Mouse (Mus musculus) frontal cortex, postnatal 36 days (tissue): ENCODE measurements around the gene Tada2a.

Experiments
- DNase-seq, 2 experiments: peaks; one replicate each; pipeline ENCODE4 v3.0.0; 2022; ENCODE audit warnings: low spot score in 2 of 2

The Tada2a gene

DNA sequence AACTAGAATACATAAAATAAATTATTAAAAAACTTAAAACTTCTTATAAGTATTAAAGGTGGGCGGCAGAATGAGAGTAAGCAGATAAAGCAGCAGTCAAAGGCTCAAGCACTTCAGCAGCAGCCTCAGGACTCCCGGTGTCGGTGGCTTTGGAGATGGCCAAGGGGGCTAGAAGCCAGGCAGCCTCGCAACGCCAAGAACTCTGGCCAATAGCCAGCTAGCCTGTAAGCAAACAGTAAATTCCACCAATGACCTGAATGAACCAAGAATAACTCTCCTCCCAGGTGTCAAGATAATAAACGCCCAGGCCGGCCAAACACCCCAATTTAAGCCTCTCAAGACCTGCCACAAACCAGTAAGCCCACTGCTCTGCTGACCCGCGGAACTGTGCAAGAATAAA lies 13.8 kb downstream of the Tada2a start:
- DNase-seq: no peak

DNA sequence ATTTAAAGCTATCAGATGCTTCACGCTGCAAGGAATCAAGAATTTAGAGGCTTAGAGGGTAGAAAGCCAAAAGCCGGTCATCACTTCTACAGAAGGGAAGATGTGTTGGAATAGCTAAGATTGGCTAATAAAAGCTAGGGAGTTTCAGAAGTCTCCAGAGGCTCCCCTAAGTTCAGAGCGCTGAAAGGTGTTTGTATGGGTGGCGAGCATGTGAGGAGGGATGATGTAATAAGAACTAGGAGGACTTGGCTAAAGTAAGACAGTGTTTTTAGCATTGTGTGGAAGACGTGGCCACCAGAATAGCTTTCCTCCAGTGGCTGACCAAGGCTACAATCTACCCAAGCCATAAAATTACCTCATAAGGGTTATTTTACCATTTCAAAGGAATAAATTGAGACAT lies 15.8 kb downstream of the Tada2a start:
- DNase-seq: peak in 1 of 2 experiments; percentile 26

DNA sequence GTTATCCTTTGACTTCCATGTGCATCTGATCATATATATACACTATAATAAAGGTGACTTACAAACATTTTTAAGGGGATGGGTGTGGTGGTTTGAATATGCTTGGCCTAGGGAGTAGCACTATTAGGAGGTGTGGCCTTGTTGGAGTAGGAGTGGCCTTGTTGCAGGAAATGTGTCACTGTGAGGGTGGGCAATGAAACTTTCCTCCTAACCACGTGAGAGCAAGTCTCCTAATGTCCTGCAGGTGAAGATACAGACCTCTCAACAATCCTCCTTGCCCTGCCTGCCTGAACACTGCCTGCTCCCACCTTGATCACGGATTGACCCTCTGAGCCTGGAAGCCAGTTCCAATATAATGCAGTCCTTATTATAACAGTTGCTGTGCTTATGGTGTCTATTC lies 22.3 kb downstream of the Tada2a start:
- no peak for DNase-seq

DNA sequence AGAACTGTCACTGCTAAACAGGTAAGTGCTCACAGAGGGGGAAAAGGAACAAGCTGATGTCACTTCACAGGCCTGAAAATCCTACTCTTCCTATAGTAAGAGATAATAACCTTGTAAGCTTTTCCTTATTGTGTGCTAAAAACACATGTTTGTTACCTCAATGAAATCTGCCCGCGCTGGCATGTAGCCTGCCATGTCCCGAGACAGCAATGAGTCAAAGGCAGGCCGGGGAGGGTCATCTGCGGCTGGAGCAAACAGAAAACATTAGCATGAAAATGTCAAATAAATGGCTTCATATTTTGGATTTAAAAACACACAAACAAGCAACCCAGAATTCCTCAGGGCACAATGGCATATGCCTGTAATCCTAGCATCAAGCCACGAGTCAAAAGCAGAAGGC lies 25.4 kb downstream of the Tada2a start:
- DNase-seq: no peak

DNA sequence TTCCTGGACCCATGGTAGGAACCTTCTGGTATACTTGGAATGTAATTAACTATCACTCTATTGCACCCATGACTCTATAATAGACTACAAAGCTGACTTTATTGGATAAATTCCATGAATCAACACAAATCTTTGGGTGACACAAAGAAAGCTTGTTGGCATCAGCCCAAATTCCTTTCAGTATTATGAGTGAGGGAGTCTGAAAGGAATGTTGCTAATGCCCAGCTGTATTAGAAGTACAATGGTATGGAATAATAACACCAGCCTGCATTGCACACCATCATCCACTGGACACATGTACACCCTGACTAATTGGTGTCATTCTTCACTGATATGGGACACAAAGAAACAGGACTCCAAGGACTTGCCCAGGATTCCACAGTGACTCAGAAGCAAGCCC lies 28.2 kb downstream of the Tada2a start:
- DNase-seq: no peak

DNA sequence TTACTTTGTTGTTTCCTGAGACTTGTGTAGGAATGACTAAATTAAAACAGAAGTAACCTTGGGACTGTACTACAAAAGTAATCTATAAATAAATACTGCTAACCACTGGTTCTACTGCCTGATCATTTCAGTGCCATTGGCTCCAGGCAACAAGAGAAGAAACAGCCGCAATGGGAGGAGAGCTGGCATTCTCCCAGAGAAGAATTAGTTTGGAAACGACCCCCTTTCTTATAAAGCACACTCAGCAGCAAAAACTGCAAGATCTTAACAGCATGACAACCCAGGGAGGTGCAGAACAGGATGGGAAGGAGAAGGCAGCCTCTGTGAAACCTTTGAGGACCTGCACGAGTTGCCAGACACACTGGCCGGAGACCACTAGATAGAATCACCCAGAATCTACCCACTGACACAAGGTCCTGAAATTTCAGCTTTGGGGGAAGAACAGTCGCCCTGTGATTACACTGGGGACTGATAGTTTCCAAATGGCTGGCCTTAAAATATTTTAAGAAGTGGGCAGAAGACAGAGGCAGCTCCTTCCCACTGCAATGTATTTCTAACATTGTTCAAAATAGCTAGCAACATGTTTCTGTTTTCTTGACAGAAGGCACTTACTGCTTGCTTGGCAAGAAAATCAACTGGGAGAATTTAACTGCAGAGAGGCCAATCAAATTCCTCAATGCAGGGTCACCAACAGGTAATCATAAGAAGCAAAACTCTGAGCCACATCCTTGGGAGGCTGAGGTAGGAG lies 32.0 kb downstream of the Tada2a start:
- DNase-seq: peak in 1 of 2 experiments; percentile 57

DNA sequence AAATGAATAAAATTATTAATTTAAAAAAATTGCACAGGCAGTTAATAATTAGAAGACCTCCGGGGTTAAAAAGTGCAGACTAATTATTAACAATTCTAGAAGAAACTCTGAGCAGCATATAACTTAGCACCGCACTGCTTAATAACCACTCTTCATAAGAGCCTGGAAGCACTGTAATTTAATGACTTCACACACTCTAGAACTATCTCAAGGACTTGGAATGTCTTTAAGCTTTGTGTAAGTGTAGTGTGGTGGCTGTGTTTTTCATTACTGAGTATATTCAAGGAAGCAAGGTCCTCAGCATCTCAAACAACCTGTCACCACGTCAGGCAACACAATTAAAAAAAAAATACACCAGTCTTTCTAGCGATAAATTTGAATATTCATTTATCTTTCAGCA lies 34.3 kb downstream of the Tada2a start:
- DNase-seq: no peak

DNA sequence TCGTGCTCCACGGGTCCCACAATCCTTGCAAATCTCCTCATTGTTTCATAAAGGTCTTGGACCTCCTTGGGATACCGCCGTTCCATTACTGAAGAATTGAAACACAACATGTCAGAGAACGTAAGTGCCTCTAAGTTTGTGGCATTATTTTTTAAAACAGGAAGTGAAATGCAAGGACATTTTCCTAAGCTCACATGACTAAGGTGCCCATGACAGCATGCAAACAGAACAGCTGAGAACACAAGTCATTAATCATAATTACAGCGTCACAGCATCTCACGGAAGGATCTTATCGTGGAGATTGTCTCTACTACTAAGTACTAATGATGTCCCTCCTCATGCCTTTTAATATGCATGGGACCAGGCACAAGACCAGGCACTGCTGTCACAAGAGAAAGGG lies 38.8 kb downstream of the Tada2a start:
- DNase-seq: no peak

DNA sequence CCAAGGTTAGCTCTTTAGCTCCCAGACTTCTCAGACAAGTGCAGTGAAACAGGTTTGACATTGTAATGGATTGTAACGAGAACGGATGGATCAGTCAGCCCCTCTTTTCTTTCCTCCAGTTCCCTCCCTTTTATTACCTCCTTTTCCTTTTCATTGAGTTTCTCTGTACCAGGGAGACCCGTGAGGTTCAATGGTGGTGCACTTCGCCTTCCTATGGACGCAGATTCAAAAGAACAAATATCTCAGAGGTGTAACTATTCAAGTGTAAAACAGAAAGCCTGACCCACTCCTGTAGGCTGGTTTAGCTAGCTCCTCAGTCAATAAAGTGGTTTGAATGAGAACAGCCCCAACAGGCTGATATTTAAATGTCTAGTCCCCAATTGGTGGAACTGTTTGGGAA lies 47.5 kb downstream of the Tada2a start:
- no peak for DNase-seq

DNA sequence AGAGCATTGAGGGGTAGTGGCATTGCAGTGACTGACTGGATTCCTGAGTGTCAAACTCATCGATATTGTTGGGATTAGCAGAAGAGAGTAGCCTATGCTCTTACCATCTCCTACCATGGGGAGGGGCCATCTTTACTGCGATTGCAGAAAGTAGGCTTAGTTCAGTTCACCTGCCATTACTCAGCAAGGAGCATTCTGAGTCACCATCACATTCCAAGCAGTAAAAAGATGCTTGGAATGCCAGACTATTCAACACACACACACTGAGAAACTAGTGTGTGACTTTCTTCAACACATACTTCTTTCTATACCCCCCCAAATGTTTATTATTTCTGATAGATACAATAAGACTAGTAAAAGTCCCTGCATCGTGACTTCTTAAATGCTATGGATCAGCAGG lies 49.1 kb downstream of the Tada2a start:
- no peak for DNase-seq

DNA sequence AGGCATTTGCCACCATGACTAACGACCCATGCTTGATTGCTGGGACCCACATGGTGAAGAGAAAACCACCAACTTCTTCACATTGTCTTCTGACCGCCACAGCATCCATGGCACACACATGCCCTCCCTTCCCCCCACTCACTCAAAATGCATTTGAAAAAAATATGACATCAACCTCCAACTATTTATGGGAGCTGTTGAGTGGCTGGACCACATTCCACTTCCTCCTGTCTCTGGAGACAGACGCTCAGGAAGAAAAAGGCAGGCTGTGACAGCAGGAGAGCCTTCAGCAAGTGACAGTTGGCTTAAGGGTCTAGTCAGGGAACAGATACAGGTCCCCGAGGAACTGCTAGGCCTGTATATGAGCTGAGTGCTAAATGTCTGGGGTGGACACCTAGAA lies 49.5 kb downstream of the Tada2a start:
- DNase-seq: no peak

DNA sequence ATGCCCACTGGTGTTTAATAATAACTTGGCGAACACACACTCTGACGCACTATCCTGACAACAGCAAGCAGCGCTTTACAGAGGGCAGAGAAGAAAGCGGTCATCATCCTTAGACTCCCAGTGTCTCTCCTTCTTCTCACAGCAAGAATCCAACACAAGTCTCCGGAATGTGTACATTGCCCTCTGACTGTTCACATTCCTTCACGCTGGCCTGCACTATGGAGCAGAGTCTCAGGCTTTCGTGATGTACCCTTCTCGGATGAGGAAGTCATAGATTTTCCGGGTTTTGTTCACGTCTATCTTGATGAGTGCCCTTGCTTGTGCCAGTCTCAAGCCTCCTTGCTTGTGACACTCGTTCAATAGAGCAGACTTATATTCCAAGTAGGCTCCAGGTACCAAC lies 50.0 kb downstream of the Tada2a start:
- no peak for DNase-seq

DNA sequence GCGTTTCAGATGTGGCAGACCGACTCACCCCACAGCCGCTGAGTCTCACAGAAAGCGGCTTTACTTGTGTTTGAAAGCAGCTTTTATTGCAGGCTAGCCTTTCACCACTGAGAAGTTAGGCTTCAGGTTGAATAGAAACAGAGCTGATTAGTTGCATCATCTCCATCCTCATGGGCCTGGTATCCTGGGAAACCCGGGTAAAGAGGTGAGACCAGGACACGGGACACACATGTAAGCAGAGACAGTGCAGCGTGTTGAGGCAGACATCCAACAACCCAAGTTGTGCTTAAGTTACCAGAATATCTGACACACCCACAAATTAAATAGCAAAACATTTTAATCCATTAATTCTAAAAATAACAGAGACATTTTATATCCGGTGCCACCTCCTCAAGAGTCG lies 50.8 kb downstream of the Tada2a start:
- DNase-seq: no peak

DNA sequence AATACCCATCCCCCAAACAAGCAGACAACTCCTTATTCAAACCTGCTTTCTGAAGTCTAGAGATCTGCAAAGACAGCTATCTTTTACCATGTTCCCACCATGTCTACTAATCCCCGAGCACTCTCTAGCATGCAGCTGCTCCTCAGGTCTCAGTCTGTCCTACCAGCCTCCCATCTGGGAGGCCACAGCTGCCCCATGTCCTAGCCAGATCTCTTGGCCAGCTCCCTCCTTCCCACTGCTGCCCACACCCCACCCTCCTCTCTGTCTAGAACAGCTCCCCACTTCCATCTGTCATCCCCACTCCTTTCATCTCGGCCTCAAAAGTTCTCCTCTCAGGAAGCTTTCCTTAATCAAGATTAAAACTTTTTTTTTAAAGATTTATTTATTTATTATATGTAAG lies 52.4 kb downstream of the Tada2a start:
- DNase-seq: no peak

DNA sequence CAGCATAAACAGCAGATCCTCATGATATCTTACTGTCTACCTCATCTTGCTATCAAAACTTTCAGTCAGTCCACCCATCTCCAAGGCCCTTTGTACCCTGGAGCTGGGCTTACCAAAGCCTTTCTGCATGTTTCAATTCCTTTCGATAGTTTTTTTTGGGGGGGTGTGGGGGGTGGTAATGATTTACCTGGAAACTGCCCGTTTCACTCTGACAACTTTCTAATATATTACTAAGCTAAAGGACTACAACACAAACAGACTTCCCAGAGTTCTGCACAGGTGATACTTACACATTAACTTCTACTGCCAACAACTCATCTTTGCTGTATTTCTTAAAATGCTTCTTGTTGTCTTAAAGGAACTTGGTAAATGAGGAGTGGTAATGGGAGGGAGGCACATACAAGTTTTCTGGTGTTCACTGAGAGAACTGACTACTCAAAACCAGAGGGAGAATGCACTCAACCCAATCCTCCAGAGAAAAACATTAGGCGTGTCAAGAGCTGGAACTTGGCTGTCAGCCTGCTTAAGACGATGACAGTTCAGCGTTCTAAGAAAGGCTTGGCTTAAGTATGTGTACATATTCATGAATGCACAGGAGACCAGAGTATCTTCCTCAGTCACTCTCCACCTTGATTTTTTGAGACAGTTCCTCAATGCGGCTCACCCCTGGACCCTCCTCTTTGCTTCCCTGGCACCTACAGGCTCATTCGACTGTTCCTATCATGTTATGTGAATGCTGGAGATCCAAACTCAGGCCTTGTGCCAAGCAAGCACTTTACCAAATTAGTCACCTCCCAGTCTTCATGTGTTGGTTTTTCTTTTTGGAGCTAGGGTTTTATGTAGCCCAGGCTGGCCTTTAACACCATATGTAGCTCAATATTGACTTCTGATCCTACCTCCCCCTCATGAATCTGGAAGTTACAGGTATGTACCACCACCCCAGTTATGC lies 55.3 kb downstream of the Tada2a start:
- DNase-seq: peak in 1 of 2 experiments; percentile 65

DNA sequence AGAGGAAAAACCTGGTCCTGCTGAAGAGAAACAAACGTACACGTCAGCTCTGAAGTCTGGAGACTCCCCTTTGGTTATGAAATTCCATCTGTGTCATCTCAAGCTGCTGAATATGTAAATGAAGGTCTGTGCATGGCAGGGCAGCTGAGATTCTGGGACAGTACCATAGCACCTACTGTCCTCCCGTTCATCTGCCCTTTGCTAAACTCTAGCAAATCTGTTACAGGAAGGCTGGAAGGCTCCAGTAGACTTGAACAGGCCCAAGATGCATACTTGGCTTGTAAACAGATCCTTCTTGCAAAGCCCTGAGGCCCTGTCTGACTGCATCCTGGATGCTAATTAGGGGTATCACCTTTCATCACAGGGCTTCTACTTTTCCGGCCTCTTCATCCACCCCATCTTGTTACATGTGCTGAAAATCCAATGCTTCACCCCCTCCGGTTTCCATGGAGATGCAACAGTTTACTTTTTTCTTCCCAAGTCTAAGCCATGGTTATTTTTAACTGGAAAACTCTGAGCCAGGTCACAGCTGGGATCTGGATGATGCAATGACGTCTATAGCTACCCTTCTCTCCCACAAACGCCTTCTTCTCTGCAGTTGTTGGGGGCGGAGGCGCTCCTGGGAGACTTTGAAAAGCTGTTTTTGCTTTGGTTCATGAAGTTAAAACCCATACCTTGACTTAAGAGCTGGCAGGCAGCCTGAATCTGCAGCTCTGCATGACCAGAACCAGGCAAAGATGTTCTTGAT lies 56.3 kb downstream of the Tada2a start:
- DNase-seq: peak; percentile 63 to 84

DNA sequence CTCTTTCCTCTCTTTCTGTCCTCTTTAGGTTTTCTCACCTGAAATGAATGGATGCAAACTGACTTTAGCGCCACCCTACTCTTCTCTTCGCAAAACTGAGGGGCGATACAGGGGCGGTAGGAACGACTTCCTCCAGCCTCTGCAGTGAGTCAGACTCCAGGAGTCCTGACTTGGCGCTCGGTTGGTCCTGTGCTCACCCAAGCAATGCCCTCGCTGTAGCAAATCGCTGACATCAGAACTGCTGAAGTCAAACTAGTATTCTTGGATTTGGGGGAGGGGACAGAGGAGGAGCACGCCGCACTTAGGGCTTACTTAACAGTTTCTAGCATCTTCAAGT lies 60.4 kb downstream of the Tada2a start, which contains the start of gene Dusp14:
Gene Dusp14 (minus strand): TSS at position 228 of the 337 bp plus-strand sequence.
- DNase-seq: peak in 1 of 2 experiments; percentile 57

DNA sequence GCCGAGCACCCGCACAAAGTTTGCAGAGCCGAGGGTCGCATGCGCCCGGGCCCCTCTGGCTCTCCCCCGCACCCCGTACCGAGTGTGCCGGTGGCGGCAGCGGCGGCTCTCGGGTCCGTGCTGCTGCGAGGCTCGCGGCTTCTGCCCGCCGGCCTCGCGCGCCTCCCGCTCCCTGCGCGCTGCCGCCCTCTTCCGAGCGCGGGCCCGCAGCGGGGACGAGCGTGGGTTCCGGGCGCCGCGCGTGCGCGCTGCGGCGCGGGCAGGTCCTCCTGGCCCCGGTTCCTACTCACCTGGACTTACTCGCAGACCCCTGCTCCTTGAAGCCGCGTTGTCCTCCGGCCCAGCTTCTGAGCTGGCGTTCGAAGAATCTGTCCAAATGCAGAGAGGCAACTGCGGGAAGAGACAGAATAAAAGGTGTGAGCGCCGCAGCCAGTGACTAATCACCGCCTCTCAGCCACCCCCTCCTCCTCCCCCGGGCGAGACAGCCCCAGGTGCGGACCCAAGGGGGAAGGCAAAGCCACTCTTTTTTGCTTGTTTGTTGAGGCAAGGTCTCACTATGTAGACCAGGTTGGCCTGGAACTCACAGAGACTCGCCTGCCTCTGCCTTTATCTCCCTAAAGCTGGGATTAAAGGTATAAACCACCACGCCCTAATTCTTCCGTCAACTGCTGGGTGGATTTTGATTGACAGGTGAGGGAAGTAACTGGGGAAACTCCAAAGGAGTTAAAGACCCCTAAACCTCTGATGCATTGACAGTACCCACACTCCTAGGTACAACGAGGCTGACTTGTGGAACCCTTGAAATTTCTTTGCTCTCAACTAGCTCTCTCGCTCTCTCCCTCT lies 61.0 kb downstream of the Tada2a start:
- peak; percentile 58 to 61 for DNase-seq

DNA sequence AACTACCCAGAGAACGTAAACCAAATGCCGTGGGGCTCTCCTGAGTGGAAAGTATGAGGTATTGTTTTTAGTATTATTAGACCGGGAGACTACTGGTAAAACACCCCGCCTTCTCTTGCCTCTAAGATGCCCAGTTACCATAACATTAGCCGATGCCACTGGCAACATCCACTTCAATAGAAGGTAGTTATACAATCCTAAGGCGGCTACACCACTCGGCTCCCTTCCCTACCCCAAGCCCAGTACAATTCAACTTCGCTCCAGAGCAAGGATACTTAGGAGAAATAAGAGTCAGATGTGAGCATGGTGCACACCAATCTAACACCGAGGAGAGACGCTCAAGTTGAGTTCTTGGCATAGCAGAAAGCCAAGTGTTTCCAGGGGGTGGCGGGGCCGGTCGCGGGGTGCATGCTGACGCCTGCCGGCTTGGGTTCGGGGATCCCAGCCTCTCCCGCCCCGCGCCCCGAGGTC lies 61.6 kb downstream of the Tada2a start:
- peak in 1 of 2 experiments; percentile 57 for DNase-seq

DNA sequence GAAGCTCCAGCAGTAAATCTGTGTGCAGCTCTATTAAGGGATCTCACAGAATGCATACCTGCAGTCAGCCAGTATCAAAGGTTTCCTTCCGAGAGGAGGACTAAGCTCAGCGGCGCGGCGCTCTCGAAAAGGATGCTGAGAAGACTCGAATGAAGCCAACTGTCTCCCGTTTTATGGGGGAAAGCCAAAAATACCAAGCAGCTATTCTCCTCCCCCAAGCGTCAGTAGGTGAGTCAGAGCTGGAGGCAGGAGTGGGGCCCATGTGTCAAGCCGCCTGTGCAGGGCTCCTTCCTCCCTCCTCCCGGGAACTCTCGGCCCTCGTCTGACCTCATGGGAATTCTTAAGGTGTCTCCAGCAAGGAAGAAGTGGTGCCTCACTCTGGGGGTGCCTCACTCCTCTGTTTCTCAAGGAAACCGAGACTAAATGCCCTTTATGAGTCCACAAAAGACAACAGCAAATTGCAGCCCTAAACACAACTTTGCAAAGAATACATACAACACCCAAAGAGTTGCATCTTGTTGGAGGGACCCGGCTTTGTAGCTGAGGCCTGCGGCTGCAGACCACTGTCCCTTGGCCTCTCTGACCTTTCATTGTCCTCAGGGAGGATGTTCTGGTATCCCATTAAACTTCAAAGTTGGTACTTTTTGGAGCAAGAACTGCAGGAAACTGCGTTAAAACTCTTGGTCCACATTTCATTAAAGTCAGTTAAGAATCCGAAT lies 62.3 kb downstream of the Tada2a start:
- DNase-seq: peak; percentile 76 to 80
